Mouse (Mus musculus) embryonic facial prominence, embryonic 13.5 days (tissue): ENCODE results near the gene Stat6. TPM values are rescaled to one million over a fixed set of nuclear protein-coding genes. Genes with fewer than 3 reads are reported as not detected.

ENCODE experiments used
- ATAC-seq: fragments of 200-750 bp; cut with Nextera tagmentation; 2 replicates; pipeline ENCODE4 v1.8.0; 2017; ENCODE audit warnings: low read depth; ENCODE audit not compliant: insufficient number of reproducible peaks, insufficient read depth, low FRiP score, low TSS enrichment
- H3K27ac ChIP-seq: fragments of 300-500 bp; sonication (generic); 2 replicates; pipeline ENCODE4 v1.5.1; 2015; ENCODE audit warnings: moderate library complexity, mild to moderate bottlenecking, inconsistent platforms
- H3K27me3 ChIP-seq: fragments of 300-500 bp; sonication (generic); 2 replicates; pipeline ENCODE4 v1.6.1; 2015; ENCODE audit warnings: mild to moderate bottlenecking, inconsistent platforms
- H3K36me3 ChIP-seq: fragments of 300-500 bp; sonication (generic); 2 replicates; pipeline ENCODE4 v1.6.1; 2015; ENCODE audit warnings: mild to moderate bottlenecking, inconsistent platforms
- H3K4me1 ChIP-seq: fragments of 300-500 bp; sonication (generic); 2 replicates; pipeline ENCODE4 v1.6.1; 2015; ENCODE audit warnings: inconsistent platforms
- H3K4me2 ChIP-seq: fragments of 300-500 bp; sonication (generic); 2 replicates; pipeline ENCODE4 v1.6.1; 2015; ENCODE audit warnings: moderate library complexity, mild to moderate bottlenecking, inconsistent platforms
- H3K4me3 ChIP-seq: fragments of 300-500 bp; sonication (generic); 2 replicates; pipeline ENCODE4 v1.5.1; 2015; ENCODE audit warnings: mild to moderate bottlenecking, inconsistent platforms
- H3K9ac ChIP-seq: fragments of 300-500 bp; sonication (generic); 2 replicates; pipeline ENCODE4 v1.6.1; 2015; ENCODE audit warnings: mild to moderate bottlenecking, inconsistent platforms
- H3K9me3 ChIP-seq: fragments of 300-500 bp; sonication (generic); 2 replicates; pipeline ENCODE4 v1.6.1; 2016; ENCODE audit warnings: inconsistent platforms
- WGBS: fragments of 180-500 bp; shearing (Covaris S2); methylation state at CpG from one replicate; pipeline ENCODE4 v1.1.7; 2015; ENCODE audit warnings: mixed read lengths; 5-methylcytosine and 5-hydroxymethylcytosine counted together
- polyA plus RNA-seq: library from polyadenylated mRNA; unstranded; fragments of >200 nt; fragmentation: Nextera tagmentation; extraction: Ambion mirVana; gene quantifications from 2 replicates; pipeline ENCODE4 v1.2.1, GENCODE M21; 2015

The Stat6 gene
- polyA plus RNA-seq, 1 experiment from 2014 or later: 21.1 TPM

GRCm38 (mm10) chr10:127666501-127667268 is 23.9 kb downstream of the Stat6 start, which contains the start of gene Nemp1:
Gene Nemp1 (plus strand): TSS chr10:127666901.
- H3K4me1 ChIP-seq: peaks cover 56% of the 10 kb centered on the region
- peak; percentile 65 for ATAC-seq
- WGBS: under 1% methylated on average over 69 of the region's 73 CpGs

GRCm38 (mm10) chr10:127667269-127668092 is 24.7 kb downstream of the Stat6 start:
- H3K27ac ChIP-seq: peak overlapping the region; percentile 100
- WGBS: under 1% methylated on average over 35 of the region's 35 CpGs
- H3K4me1 ChIP-seq: peaks cover 48% of the 10 kb centered on the region
- peak overlapping the region; percentile 94 for H3K9ac ChIP-seq
- peak overlapping the region; percentile 90 for H3K4me2 ChIP-seq
- peak overlapping the region; percentile 87 for H3K4me3 ChIP-seq
- H3K27me3 ChIP-seq: no peaks in the 10 kb centered on the region
- peak; percentile 71 for ATAC-seq
- no peaks in the 10 kb centered on the region for H3K9me3 ChIP-seq
- peaks cover 25% of the 10 kb centered on the region for H3K36me3 ChIP-seq

More at GRCm38 (mm10) chr10:127666501-127667268, 23.9 kb downstream of the Stat6 start, which contains the start of gene Nemp1:
- peak within 1 kb of the TSS; percentile 90 for H3K4me2 ChIP-seq
- H3K9me3 ChIP-seq: no peaks in the 10 kb centered on the region
- peaks cover 30% of the 10 kb centered on the region for H3K36me3 ChIP-seq
- H3K27ac ChIP-seq: peak within 1 kb of the TSS; percentile 100
- H3K9ac ChIP-seq: peak within 1 kb of the TSS; percentile 94
- peak within 1 kb of the TSS; percentile 87 for H3K4me3 ChIP-seq
- H3K27me3 ChIP-seq: no peaks in the 10 kb centered on the region

- Histone ChIP-seq H3K27me3 (no peaks in the 10 kb centered on the region), H3K4me2 (peak within 1 kb of the TSS; percentile 90), H3K4me3 (peak within 1 kb of the TSS; percentile 87), H3K9me3 (no peaks in the 10 kb centered on the region), H3K9ac (peak within 1 kb of the TSS; percentile 94), H3K27ac (peak within 1 kb of the TSS; percentile 100), H3K36me3 (peaks cover 16% of the 10 kb centered on the region), H3K4me1 (peaks cover 39% of the 10 kb centered on the region)
- WGBS: 1% methylated on average over 39 of the region's 40 CpGs
- ATAC-seq: peak; percentile 56
These were observed 25.6 kb downstream of the Stat6 start, which contains the start of gene Nab2 for GRCm38 (mm10) chr10:127668093-127669050. Gene Nab2 (minus strand): TSS chr10:127668568.

- Histone ChIP-seq H3K27ac (peak overlapping the region; percentile 100), H3K9ac (peak overlapping the region; percentile 74), H3K4me3 (peak overlapping the region; percentile 87), H3K36me3 (peaks cover 8% of the 10 kb centered on the region), H3K27me3 (no peaks in the 10 kb centered on the region), H3K9me3 (no peaks in the 10 kb centered on the region), H3K4me1 (peaks cover 31% of the 10 kb centered on the region), H3K4me2 (peak overlapping the region; percentile 90)
- no peak for ATAC-seq
- WGBS: 12% methylated on average over 7 of the region's 7 CpGs
These were observed 26.4 kb downstream of the Stat6 start for GRCm38 (mm10) chr10:127669170-127669569.

GRCm38 (mm10) chr10:127670185-127670584 is 27.4 kb downstream of the Stat6 start:
- ATAC-seq: no peak
- H3K36me3 ChIP-seq: no peaks in the 10 kb centered on the region
- no peaks in the 10 kb centered on the region for H3K27me3 ChIP-seq
- no peaks in the 10 kb centered on the region for H3K9me3 ChIP-seq
- 80% methylated on average over 2 of the region's 2 CpGs for WGBS
- H3K4me1 ChIP-seq: peaks cover 21% of the 10 kb centered on the region
- H3K27ac ChIP-seq: no peak overlapping the region
- H3K9ac ChIP-seq: no peak overlapping the region
- H3K4me2 ChIP-seq: no peak overlapping the region
- no peak overlapping the region for H3K4me3 ChIP-seq

GRCm38 (mm10) chr10:127671276-127671675 is 28.5 kb downstream of the Stat6 start:
- Histone ChIP-seq H3K4me3 (no peak overlapping the region), H3K27me3 (no peaks in the 10 kb centered on the region), H3K9me3 (no peaks in the 10 kb centered on the region), H3K36me3 (no peaks in the 10 kb centered on the region), H3K4me2 (no peak overlapping the region), H3K4me1 (peaks cover 14% of the 10 kb centered on the region), H3K9ac (no peak overlapping the region), H3K27ac (no peak overlapping the region)
- ATAC-seq: no peak
- WGBS: 35% methylated on average over 2 of the region's 2 CpGs

GRCm38 (mm10) chr10:127674046-127674655 is 31.4 kb downstream of the Stat6 start:
- Histone ChIP-seq H3K9ac (no peak overlapping the region), H3K27me3 (no peaks in the 10 kb centered on the region), H3K9me3 (no peaks in the 10 kb centered on the region), H3K4me3 (no peak overlapping the region), H3K36me3 (no peaks in the 10 kb centered on the region), H3K4me1 (peaks cover 16% of the 10 kb centered on the region), H3K27ac (no peak overlapping the region; the same call in 1 of the 2 replicates), H3K4me2 (no peak overlapping the region)
- WGBS: 91% methylated on average over 6 of the region's 6 CpGs
- no peak for ATAC-seq

GRCm38 (mm10) chr10:127674794-127675522 is 32.2 kb downstream of the Stat6 start:
- Histone ChIP-seq H3K9me3 (no peaks in the 10 kb centered on the region), H3K36me3 (no peaks in the 10 kb centered on the region), H3K9ac (no peak overlapping the region), H3K27ac (peak overlapping the region; percentile 49), H3K27me3 (no peaks in the 10 kb centered on the region), H3K4me3 (no peak overlapping the region), H3K4me1 (peaks cover 9% of the 10 kb centered on the region), H3K4me2 (no peak overlapping the region)
- WGBS: 84% methylated on average over 8 of the region's 8 CpGs
- ATAC-seq: no peak

GRCm38 (mm10) chr10:127675859-127676398 is 33.1 kb downstream of the Stat6 start:
- WGBS: 49% methylated on average over 5 of the region's 5 CpGs
- H3K4me3 ChIP-seq: peak overlapping the region; percentile 79
- H3K9me3 ChIP-seq: no peaks in the 10 kb centered on the region
- ATAC-seq: no peak
- H3K4me1 ChIP-seq: peaks cover 9% of the 10 kb centered on the region
- H3K27me3 ChIP-seq: no peaks in the 10 kb centered on the region
- peak overlapping the region; percentile 94 for H3K4me2 ChIP-seq
- H3K27ac ChIP-seq: peak overlapping the region; percentile 69
- H3K36me3 ChIP-seq: no peaks in the 10 kb centered on the region
- peak overlapping the region; percentile 57; the same call in 1 of the 2 replicates for H3K9ac ChIP-seq
